Mouse (Mus musculus) hindbrain, postnatal 0 days (tissue): ENCODE data around the gene Nrtn. TPM values are rescaled to one million over a fixed set of nuclear protein-coding genes. Genes with fewer than 3 reads are reported as not detected.

ENCODE experiments used
- ATAC-seq: fragments of 200-750 bp; cut with Nextera tagmentation; 2 replicates; pipeline ENCODE4 v1.8.0; 2017; ENCODE audit warnings: mild to moderate bottlenecking, moderate TSS enrichment, moderate library complexity
- DNase-seq: peaks from one replicate; pipeline ENCODE4 v3.0.0-alpha.2; 2015; ENCODE audit warnings: low spot score
- H3K27ac ChIP-seq: fragments of 300-500 bp; sonication (generic); 2 replicates; pipeline ENCODE4 v1.5.1; 2014; ENCODE audit warnings: mild to moderate bottlenecking
- H3K27me3 ChIP-seq: fragments of 300-500 bp; sonication (generic); 2 replicates; pipeline ENCODE4 v1.6.1; 2014; ENCODE audit warnings: low read length, mixed read lengths; ENCODE audit not compliant: insufficient read depth
- H3K36me3 ChIP-seq: fragments of 300-500 bp; sonication (generic); 2 replicates; pipeline ENCODE4 v1.6.1; 2014; ENCODE audit warnings: low read length, mixed read lengths; ENCODE audit not compliant: insufficient read depth
- H3K4me1 ChIP-seq: fragments of 300-500 bp; sonication (generic); 2 replicates; pipeline ENCODE4 v1.6.1; 2014; ENCODE audit warnings: antibody characterized with exemption, low read length, mixed read lengths; ENCODE audit not compliant: insufficient read depth
- H3K4me2 ChIP-seq: fragments of 300-500 bp; sonication (generic); 2 replicates; pipeline ENCODE4 v1.6.1; 2014; ENCODE audit warnings: low read depth, mild to moderate bottlenecking, low read length, moderate library complexity, mixed read lengths
- H3K4me3 ChIP-seq: fragments of 300-500 bp; sonication (generic); 2 replicates; pipeline ENCODE4 v1.5.1; 2014; ENCODE audit warnings: low read length
- H3K9ac ChIP-seq: fragments of 300-500 bp; sonication (generic); replicated peaks from 2 replicates; pipeline ENCODE4 v1.6.1; 2014; ENCODE audit warnings: mild to moderate bottlenecking, low read length, moderate library complexity, mixed read lengths
- H3K9me3 ChIP-seq: fragments of 300-500 bp; sonication (generic); 2 replicates; pipeline ENCODE4 v1.6.1; 2016; ENCODE audit warnings: low read length, mixed read lengths
- CTCF ChIP-seq: IDR thresholded peaks from 2 replicates; pipeline ENCODE4 v1.5.1; 2016; ENCODE audit warnings: antibody characterized with exemption, control low read depth, low read depth
- WGBS: fragments of 180-500 bp; shearing (Covaris S2); extraction: QIAGEN DNeasy Blood & Tissue Kit; methylation state at CpG from one replicate; pipeline ENCODE4 v1.1.7; 2014; 5-methylcytosine and 5-hydroxymethylcytosine counted together
- polyA plus RNA-seq: library from polyadenylated mRNA; unstranded; fragments of >200 nt; fragmentation: Nextera tagmentation; extraction: Ambion mirVana; gene quantifications from 2 replicates; pipeline ENCODE4 v1.2.1, GENCODE M21; 2015
- total RNA-seq: library from RNA; depleted of rRNA; stranded (reverse); fragments of >200 nt; gene quantifications from 2 replicates; pipeline ENCODE4 v1.2.3, GENCODE M21; 2014

The Nrtn gene
- total and polyA plus RNA-seq, 2 experiments from 2014 or later = 4.3 to 12.9 TPM

DNA sequence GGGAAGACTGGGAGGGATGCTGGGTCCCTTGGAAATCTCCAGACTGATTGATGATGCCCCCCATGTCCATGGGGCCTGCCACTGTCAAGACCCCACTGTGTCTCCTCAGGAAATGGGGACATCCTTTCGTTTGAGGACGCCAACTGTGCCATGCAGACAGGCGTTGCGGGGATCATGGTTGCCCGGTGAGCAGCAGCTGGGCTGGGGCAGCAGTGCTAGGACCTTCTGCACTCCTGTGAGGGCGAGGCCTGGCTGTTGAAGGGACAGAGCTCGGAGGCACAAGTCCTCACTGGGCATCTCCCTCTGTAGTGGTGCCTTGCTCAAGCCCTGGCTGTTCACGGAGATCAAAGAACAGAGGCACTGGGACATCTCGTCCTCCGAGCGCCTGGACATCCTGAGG is 11.6 kb upstream of the Nrtn start:
- 93% methylated on average over 11 of the region's 11 CpGs for WGBS
- no peak for ATAC-seq
- no peak for DNase-seq
- H3K9ac ChIP-seq = no peak overlapping the region
- 0 out of 2 replicates have a peak, but pooled peaks cover 4% of the 10 kb centered on the region for H3K4me1 ChIP-seq
- peaks cover 30% of the 10 kb centered on the region for H3K36me3 ChIP-seq
- H3K27me3 ChIP-seq = no peaks in the 10 kb centered on the region
- H3K4me3 ChIP-seq = no peak overlapping the region
- no peak overlapping the region for H3K4me2 ChIP-seq
- H3K9me3 ChIP-seq = no peaks in the 10 kb centered on the region
- H3K27ac ChIP-seq = no peak overlapping the region
- no peak for TF ChIP-seq CTCF

DNA sequence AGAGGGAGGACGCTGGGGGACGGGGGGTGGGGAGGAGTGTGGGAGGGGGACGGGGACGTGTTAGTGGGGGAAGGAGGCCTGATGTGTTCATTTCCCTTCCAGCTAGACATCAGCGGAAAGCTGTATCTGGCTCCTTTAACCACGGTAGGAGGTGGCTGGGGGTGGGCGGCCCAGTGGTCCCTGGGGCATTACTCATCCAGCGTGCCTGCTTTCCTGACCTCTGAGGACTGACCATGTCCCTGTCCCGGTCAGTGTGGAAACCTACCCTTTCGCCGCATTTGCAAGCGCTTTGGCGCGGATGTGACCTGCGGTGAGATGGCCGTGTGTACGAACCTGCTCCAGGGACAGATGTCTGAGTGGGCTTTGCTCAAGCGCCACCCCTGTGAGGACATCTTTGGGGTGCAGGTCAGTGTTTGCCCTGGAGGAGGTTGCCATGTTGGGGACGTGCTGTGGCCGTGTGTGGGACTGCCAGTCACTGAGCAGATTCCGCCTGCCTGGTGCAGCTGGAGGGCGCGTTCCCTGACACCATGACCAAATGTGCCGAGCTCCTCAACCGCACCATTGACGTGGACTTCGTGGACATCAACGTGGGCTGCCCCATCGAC is 10.3 kb upstream of the Nrtn start:
- TF ChIP-seq CTCF = no peak
- no peak overlapping the region for H3K9ac ChIP-seq
- peaks cover 30% of the 10 kb centered on the region for H3K36me3 ChIP-seq
- H3K27ac ChIP-seq = no peak overlapping the region
- WGBS = 96% methylated on average over 29 of the region's 29 CpGs
- H3K4me1 ChIP-seq = peaks cover 11% of the 10 kb centered on the region; the same call in 1 of the 2 replicates
- ATAC-seq = no peak
- H3K27me3 ChIP-seq = no peaks in the 10 kb centered on the region
- no peak for DNase-seq
- no peak overlapping the region for H3K4me2 ChIP-seq
- no peaks in the 10 kb centered on the region for H3K9me3 ChIP-seq
- no peak overlapping the region for H3K4me3 ChIP-seq

DNA sequence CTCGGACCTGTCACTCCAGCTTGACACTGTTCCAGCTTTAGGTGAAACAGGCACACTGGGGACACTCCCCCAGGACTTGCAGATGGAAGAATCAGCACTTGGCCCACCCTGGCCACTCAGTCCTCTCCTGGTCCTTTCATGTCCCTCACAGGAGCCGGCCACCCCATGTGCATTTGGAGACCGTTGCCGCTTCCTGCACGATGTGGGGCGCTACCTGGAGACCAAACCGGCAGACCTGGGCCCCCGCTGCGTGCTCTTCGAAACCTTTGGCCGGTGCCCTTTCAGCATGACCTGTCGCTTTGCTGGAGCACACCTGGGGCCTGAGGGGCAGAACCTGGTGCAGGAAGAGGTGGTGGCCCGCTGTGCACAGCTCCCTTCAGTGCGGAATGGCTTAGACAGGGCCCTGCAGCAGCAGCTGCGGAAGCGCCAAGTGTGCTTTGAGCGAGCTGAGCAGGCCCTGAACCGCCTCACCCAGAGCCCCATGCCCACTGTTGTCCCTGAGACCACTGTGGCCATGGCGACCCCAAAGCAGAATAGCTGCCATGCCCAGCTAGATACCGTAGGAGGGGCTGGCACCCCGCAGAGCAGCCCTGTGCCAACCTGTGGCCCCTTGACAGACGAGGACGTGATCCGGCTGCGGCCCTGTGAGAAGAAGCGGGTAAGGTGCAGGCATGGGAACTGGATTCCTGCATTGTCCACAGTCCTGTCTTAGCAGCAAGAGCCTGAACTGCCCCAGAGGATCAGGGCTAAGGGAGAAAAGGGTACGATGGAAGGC is 9.5 kb upstream of the Nrtn start:
- H3K4me1 ChIP-seq = peaks cover 13% of the 10 kb centered on the region; the same call in 1 of the 2 replicates
- ATAC-seq (no peak), DNase-seq (no peak)
- no peak overlapping the region for H3K4me2 ChIP-seq
- no peak overlapping the region for H3K27ac ChIP-seq
- H3K4me3 ChIP-seq = no peak overlapping the region
- TF ChIP-seq CTCF = no peak
- H3K9ac ChIP-seq = no peak overlapping the region
- H3K9me3 ChIP-seq = no peaks in the 10 kb centered on the region
- WGBS = 89% methylated on average over 27 of the region's 27 CpGs
- peaks cover 30% of the 10 kb centered on the region for H3K36me3 ChIP-seq
- H3K27me3 ChIP-seq = no peaks in the 10 kb centered on the region

DNA sequence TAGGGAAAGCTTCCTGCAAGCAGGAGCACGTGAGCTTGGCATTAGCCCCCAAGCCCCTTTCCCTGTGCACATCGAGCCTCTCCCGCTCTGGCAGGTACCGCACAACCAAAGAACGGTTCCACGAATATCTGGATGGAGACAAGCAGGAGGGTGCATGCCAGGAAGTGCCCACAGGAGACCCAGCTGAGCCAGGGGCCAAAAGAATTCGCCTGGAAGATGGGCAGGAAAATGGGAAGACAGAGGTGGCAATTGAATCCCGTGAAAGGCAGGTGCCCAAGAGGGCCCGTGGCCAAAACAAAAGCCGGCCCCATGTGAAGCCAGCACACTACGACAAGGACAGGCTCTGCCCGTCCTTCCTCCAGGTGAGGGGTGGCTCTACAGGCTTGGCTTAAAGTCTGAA is 8.1 kb upstream of the Nrtn start:
- no peaks in the 10 kb centered on the region for H3K27me3 ChIP-seq
- 49% methylated on average over 12 of the region's 12 CpGs for WGBS
- peaks cover 30% of the 10 kb centered on the region for H3K36me3 ChIP-seq
- DNase-seq (no peak), ATAC-seq (peak; percentile 2)
- H3K9ac ChIP-seq = peak overlapping the region; percentile 80
- peak overlapping the region; percentile 98; the same call in 1 of the 2 replicates for H3K27ac ChIP-seq
- no peak for TF ChIP-seq CTCF
- H3K4me2 ChIP-seq = peak overlapping the region; percentile 80
- H3K9me3 ChIP-seq = no peaks in the 10 kb centered on the region
- H3K4me1 ChIP-seq = peaks cover 13% of the 10 kb centered on the region; the same call in 1 of the 2 replicates
- peak overlapping the region; percentile 78 for H3K4me3 ChIP-seq

DNA sequence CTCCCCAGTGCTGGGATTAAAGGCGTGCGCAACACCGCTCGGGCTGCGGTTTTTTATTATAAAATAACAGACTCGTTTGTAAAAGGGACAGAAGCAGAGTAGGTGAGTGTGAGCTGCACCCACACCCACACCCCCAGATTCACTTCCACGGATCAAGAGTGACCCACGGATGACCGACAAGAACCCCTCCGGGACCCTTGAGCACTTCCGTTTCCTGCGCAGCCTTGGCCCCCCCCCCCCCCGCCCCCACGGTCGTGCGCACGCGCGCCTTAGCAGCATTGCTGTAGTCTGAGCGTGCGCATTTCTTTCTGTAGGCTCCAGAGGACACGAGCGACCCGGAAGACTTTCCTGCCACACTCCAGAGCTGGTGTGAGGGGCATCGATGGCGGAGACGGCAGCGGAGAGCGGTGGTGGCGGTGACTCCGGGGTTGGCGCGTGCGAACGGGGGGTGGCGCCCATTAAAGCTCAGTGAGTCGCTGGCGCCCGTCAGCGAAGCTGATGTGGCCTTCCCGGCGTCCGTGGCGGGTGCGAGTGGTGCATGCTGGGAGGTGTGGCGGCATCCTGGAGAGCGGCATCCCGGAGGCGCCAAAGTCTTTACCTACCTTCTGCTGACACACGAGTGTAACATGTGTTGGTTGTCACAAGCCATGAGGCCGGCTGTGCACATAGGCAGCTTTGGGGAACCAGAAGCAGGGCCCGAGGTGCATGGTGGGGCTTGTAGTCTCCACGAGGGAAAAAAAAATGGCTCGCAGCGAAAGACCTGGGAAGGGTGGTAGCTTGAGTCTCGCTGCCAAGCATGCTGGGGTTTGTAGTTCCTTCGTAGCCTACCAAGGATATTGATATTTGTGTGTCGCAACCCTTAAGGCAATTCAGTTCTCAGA is 7.4 kb upstream of the Nrtn start, which contains the start of gene Dus3l:
TSS of gene Dus3l (plus strand) at position 284 of the 881 bp plus-strand sequence.
- peaks cover 24% of the 10 kb centered on the region for H3K36me3 ChIP-seq
- H3K4me1 ChIP-seq = peaks cover 13% of the 10 kb centered on the region; the same call in 1 of the 2 replicates
- DNase-seq = peak; percentile 95
- H3K4me2 ChIP-seq = peak within 1 kb of the TSS; percentile 80
- H3K27ac ChIP-seq = peak within 1 kb of the TSS; percentile 98
- no peaks in the 10 kb centered on the region for H3K9me3 ChIP-seq
- WGBS = 2% methylated on average over 54 of the region's 58 CpGs
- peak within 1 kb of the TSS; percentile 80 for H3K9ac ChIP-seq
- ATAC-seq = peak; percentile 85
- peak within 1 kb of the TSS; percentile 78 for H3K4me3 ChIP-seq
- TF ChIP-seq CTCF = no peak
- no peaks in the 10 kb centered on the region for H3K27me3 ChIP-seq

DNA sequence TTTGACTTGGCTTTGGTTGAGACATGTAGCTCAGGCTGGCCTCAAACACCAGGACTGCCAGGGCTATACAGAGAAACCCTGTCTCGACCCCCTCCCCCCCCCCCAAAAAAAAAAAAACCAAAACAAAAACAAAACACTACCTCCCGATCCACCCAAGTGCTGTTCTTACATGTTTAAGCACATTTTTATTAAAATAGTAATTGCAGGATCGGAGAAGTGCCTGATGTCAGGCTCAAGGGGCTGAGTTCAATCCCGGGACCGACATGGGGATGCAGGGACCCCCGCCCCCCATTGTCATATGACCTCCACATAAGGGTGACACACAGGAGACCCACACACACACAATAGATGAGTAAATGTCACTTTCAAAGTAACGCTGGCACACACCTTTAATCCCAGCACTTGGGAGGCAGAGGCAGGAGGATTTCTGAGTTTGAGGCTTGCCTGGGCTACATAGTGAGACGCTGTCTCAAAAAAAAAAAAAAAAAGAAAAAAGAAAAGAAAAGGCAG is 6.5 kb upstream of the Nrtn start:
- no peak for DNase-seq

More for the DNA sequence above, 6.5 kb upstream of the Nrtn start:
- Histone ChIP-seq H3K4me1 (peaks cover 13% of the 10 kb centered on the region; the same call in 1 of the 2 replicates), H3K36me3 (peaks cover 17% of the 10 kb centered on the region), H3K4me2 (peak overlapping the region; percentile 80), H3K27me3 (no peaks in the 10 kb centered on the region), H3K4me3 (peak overlapping the region; percentile 78), H3K9me3 (no peaks in the 10 kb centered on the region), H3K9ac (no peak overlapping the region), H3K27ac (peak overlapping the region; percentile 98; the same call in 1 of the 2 replicates)
- WGBS = 80% methylated on average over 8 of the region's 8 CpGs
- ATAC-seq = no peak
- no peak for TF ChIP-seq CTCF
